Mouse (Mus musculus) ES-E14 (cell line): ENCODE results near the gene Efcab2. TPM values are rescaled to one million over a fixed set of nuclear protein-coding genes. Genes with fewer than 3 reads are reported as not detected.
A peak's percentile ranks its signal among the peaks of the same experiment; 100 is the strongest.

Experiments
- DNase-seq: peaks from one replicate; pipeline ENCODE4 v3.0.0-alpha.2; 2013; ENCODE audit warnings: low read depth, low spot score
- H3K27ac ChIP-seq: 2 replicates; pipeline ENCODE4 v1.5.1; 2012; ENCODE audit warnings: low read depth, mild to moderate bottlenecking, low read length, moderate library complexity, mixed read lengths; ENCODE audit not compliant: poor library complexity, insufficient read depth, severe bottlenecking
- H3K36me3 ChIP-seq: 2 replicates; pipeline ENCODE4 v1.6.1; 2012; ENCODE audit warnings: mild to moderate bottlenecking, low read length, moderate library complexity, mixed read lengths; ENCODE audit not compliant: control insufficient read depth, poor library complexity, insufficient read depth, severe bottlenecking
- H3K4me1 ChIP-seq, 2 experiments: fragments of 150-350 bp in 1 of 2; sonication (generic) in 1 of 2; 2 replicates each; pipeline ENCODE4 v1.6.1; 2012; ENCODE audit warnings: low read length in 2 of 2, mild to moderate bottlenecking in 1 of 2, mixed read lengths in 1 of 2; ENCODE audit not compliant: control insufficient read depth in 2 of 2, insufficient read depth in 2 of 2, poor library complexity in 1 of 2
- H3K4me3 ChIP-seq, 2 experiments: fragments of 150-350 bp in 1 of 2; sonication (generic) in 1 of 2; 2 replicates each; pipeline ENCODE4 v1.5.1; 2012; ENCODE audit warnings: low read length in 2 of 2, low read depth in 1 of 2, mild to moderate bottlenecking in 1 of 2, mixed read lengths in 1 of 2; ENCODE audit not compliant: insufficient read depth in 1 of 2, poor library complexity in 1 of 2, severe bottlenecking in 1 of 2
- H3K9ac ChIP-seq: 2 replicates; pipeline ENCODE4 v1.6.1; 2012; ENCODE audit warnings: low read depth, mild to moderate bottlenecking, low read length, mixed read lengths; ENCODE audit not compliant: poor library complexity, insufficient read depth, severe bottlenecking
- H3K9me3 ChIP-seq: fragments of 150-350 bp; sonication (generic); 2 replicates; pipeline ENCODE4 v1.6.1; 2012; ENCODE audit warnings: low read depth, mild to moderate bottlenecking, low read length; ENCODE audit not compliant: control insufficient read depth, insufficient read depth
- CHD2 ChIP-seq: IDR thresholded peaks from 2 replicates; pipeline ENCODE4 v1.6.1; 2014; ENCODE audit warnings: mild to moderate bottlenecking, low read depth, low read length, inconsistent platforms
- HCFC1 ChIP-seq: IDR thresholded peaks from 2 replicates; pipeline ENCODE4 v1.6.1; 2012; ENCODE audit warnings: low read length, inconsistent platforms, borderline replicate concordance; ENCODE audit not compliant: insufficient read depth
- MAFK ChIP-seq: IDR thresholded peaks from 2 replicates; pipeline ENCODE4 v1.6.1; 2014; ENCODE audit warnings: mild to moderate bottlenecking, low read depth, low read length, inconsistent platforms; ENCODE audit not compliant: insufficient read depth
- ZC3H11A ChIP-seq: IDR thresholded peaks from 2 replicates; pipeline ENCODE4 v1.6.1; 2012; ENCODE audit warnings: low read depth, mild to moderate bottlenecking, inconsistent platforms, low read length, borderline replicate concordance
- ZNF384 ChIP-seq: IDR thresholded peaks from 2 replicates; pipeline ENCODE4 v1.6.1; 2012; ENCODE audit warnings: low read depth, low read length, inconsistent platforms
- in situ Hi-C, 2 experiments: fragments of 600-800 bp; cut with MboI; formaldehyde crosslinking; loops; one replicate each; pipeline ENCODE4 v1.15.1; 2025; ENCODE audit warnings: low sequenced_read_pairs in 2 of 2, inconsistent platforms in 1 of 2; ENCODE audit not compliant: unreplicated experiment in 2 of 2
- total RNA-seq: library from RNA; depleted of rRNA; stranded (reverse); fragments of 300-350 nt; gene quantifications from 2 replicates; pipeline ENCODE4 v1.2.3, GENCODE M21; 2012

Gene Efcab2
- total RNA-seq, 1 experiment = 1.8 TPM

- Histone ChIP-seq H3K27ac (no peak overlapping the region), H3K9me3 (no peaks in the 10 kb centered on the region), H3K9ac (no peak overlapping the region), H3K4me3 (no peak overlapping the region), H3K36me3 (no peaks in the 10 kb centered on the region), H3K4me1 (no peaks in the 10 kb centered on the region)
- no peak for TF ChIP-seq MAFK
- TF ChIP-seq ZC3H11A = no peak
- TF ChIP-seq CHD2 = no peak
- no peak for TF ChIP-seq ZNF384
- no peak for TF ChIP-seq HCFC1
- in situ Hi-C loops = loop anchor here (10.0 to 25.0 kb wide), 2 partner anchors 305 to 323 kb away; no protein-coding TSS in a partner anchor
- DNase-seq = no peak
Measured at GRCm38 (mm10) chr1:178467594-178467993, 61.7 kb downstream of the Efcab2 start.

- no peaks in the 10 kb centered on the region for H3K4me1 ChIP-seq
- TF ChIP-seq MAFK (no peak), ZC3H11A (no peak), ZNF384 (no peak), CHD2 (no peak), HCFC1 (no peak)
- in situ Hi-C loops = loop anchor here (10.0 to 25.0 kb wide), 2 partner anchors 306 to 323 kb away; no protein-coding TSS in a partner anchor
- no peaks in the 10 kb centered on the region for H3K36me3 ChIP-seq
- no peaks in the 10 kb centered on the region for H3K9me3 ChIP-seq
- no peak overlapping the region for H3K27ac ChIP-seq
- no peak for DNase-seq
- no peak overlapping the region for H3K9ac ChIP-seq
- no peak overlapping the region for H3K4me3 ChIP-seq
Measured at GRCm38 (mm10) chr1:178468280-178468679, 62.4 kb downstream of the Efcab2 start.

- H3K27ac ChIP-seq = no peak overlapping the region
- H3K9me3 ChIP-seq = no peaks in the 10 kb centered on the region
- no peak overlapping the region for H3K9ac ChIP-seq
- H3K36me3 ChIP-seq = no peaks in the 10 kb centered on the region
- no peak for DNase-seq
- TF ChIP-seq ZC3H11A (no peak), HCFC1 (no peak), MAFK (peak; percentile 99), ZNF384 (peak; percentile 60; the same call in 1 of the 2 replicates), CHD2 (no peak)
- H3K4me1 ChIP-seq = no peaks in the 10 kb centered on the region
- no peak overlapping the region for H3K4me3 ChIP-seq
- in situ Hi-C loops = no loop called here
Measured at GRCm38 (mm10) chr1:178483854-178484253, 78.0 kb downstream of the Efcab2 start.

- Histone ChIP-seq H3K27ac (no peak overlapping the region), H3K36me3 (no peaks in the 10 kb centered on the region), H3K4me1 (no peaks in the 10 kb centered on the region), H3K9me3 (no peaks in the 10 kb centered on the region), H3K4me3 (no peak overlapping the region), H3K9ac (no peak overlapping the region)
- TF ChIP-seq ZNF384 (no peak), ZC3H11A (no peak), MAFK (no peak), CHD2 (no peak), HCFC1 (no peak)
- in situ Hi-C loops = no loop called here
- no peak for DNase-seq
Measured at GRCm38 (mm10) chr1:178485138-178485867, 79.4 kb downstream of the Efcab2 start.

- in situ Hi-C loops = no loop called here
- DNase-seq = no peak
- H3K27ac ChIP-seq = no peak overlapping the region
- H3K4me3 ChIP-seq = no peak overlapping the region
- H3K9ac ChIP-seq = no peak overlapping the region
- no peaks in the 10 kb centered on the region for H3K36me3 ChIP-seq
- H3K9me3 ChIP-seq = no peaks in the 10 kb centered on the region
- H3K4me1 ChIP-seq = no peaks in the 10 kb centered on the region
- TF ChIP-seq HCFC1 = no peak
- no peak for TF ChIP-seq ZC3H11A
- TF ChIP-seq CHD2 = no peak
- no peak for TF ChIP-seq MAFK
- no peak for TF ChIP-seq ZNF384
Measured at GRCm38 (mm10) chr1:178485868-178486220, 80.0 kb downstream of the Efcab2 start.
